Mouse (Mus musculus): ENCODE data around the gene Smg1. TPM values are rescaled to one million over a fixed set of nuclear protein-coding genes. Genes with fewer than 3 reads are reported as not detected.
"Not testable (repeated sequence)": the region's sequence is repeated elsewhere in the genome, so short reads cannot be mapped to it uniquely, and the experiment has no call there.

The Smg1 gene
- polyA plus RNA-seq, 1 experiment: 46.2 TPM

GRCm38 (mm10) chr7:118249563-118249962 lies 6.1 kb upstream of the Smg1 start:
- DNase-seq (ENCODE audit: low spot score): no peak

GRCm38 (mm10) chr7:118248069-118248468 lies 4.6 kb upstream of the Smg1 start:
- DNase-seq (ENCODE audit: low spot score): no peak

- no peak for DNase-seq (ENCODE audit: low spot score)
Measured at GRCm38 (mm10) chr7:118245260-118245659, 1.8 kb upstream of the Smg1 start.

GRCm38 (mm10) chr7:118242911-118243412 lies 508 bp downstream of the Smg1 start:
- DNase-seq (ENCODE audit: low spot score): peak; percentile 79

- DNase-seq (ENCODE audit: low spot score): no peak
Measured at GRCm38 (mm10) chr7:118242309-118242708, 1.2 kb downstream of the Smg1 start.

GRCm38 (mm10) chr7:118240402-118240801 lies 3.1 kb downstream of the Smg1 start:
- no peak for DNase-seq (ENCODE audit: low spot score)

GRCm38 (mm10) chr7:118239996-118240395 lies 3.5 kb downstream of the Smg1 start:
- DNase-seq (ENCODE audit: low spot score): no peak

GRCm38 (mm10) chr7:118236949-118237348 lies 6.5 kb downstream of the Smg1 start:
- DNase-seq (ENCODE audit: low spot score): no peak

- DNase-seq (ENCODE audit: low spot score): no peak
Measured at GRCm38 (mm10) chr7:118234236-118234635, 9.2 kb downstream of the Smg1 start.

GRCm38 (mm10) chr7:118232613-118233012 lies 10.9 kb downstream of the Smg1 start:
- no peak for DNase-seq (ENCODE audit: low spot score)

- no peak for DNase-seq (ENCODE audit: low spot score)
Measured at GRCm38 (mm10) chr7:118219777-118220176, 23.7 kb downstream of the Smg1 start.

GRCm38 (mm10) chr7:118206396-118206795 lies 37.1 kb downstream of the Smg1 start:
- DNase-seq (ENCODE audit: low spot score): no peak

GRCm38 (mm10) chr7:118195756-118196155 lies 47.7 kb downstream of the Smg1 start:
- no peak for DNase-seq (ENCODE audit: low spot score)

GRCm38 (mm10) chr7:118185878-118186277 lies 57.6 kb downstream of the Smg1 start:
- no peak for DNase-seq (ENCODE audit: low spot score)

GRCm38 (mm10) chr7:118184604-118185003 lies 58.9 kb downstream of the Smg1 start:
- DNase-seq (ENCODE audit: low spot score): no peak

GRCm38 (mm10) chr7:118181123-118181522 lies 62.3 kb downstream of the Smg1 start:
- no peak for DNase-seq (ENCODE audit: low spot score)

- DNase-seq (ENCODE audit: low spot score): no peak
Measured at GRCm38 (mm10) chr7:118179782-118180181, 63.7 kb downstream of the Smg1 start.

- no peak for DNase-seq (ENCODE audit: low spot score)
Measured at GRCm38 (mm10) chr7:118175821-118176355, 67.6 kb downstream of the Smg1 start.

- not testable (repeated sequence) for DNase-seq (ENCODE audit: low spot score)
Measured at GRCm38 (mm10) chr7:118170125-118170524, 73.3 kb downstream of the Smg1 start.

- DNase-seq (ENCODE audit: low spot score): no peak
Measured at GRCm38 (mm10) chr7:118163006-118163405, 80.5 kb downstream of the Smg1 start.

GRCm38 (mm10) chr7:118160121-118160520 lies 83.3 kb downstream of the Smg1 start:
- DNase-seq (ENCODE audit: low spot score): no peak

GRCm38 (mm10) chr7:118156461-118156860 lies 87.0 kb downstream of the Smg1 start:
- DNase-seq (ENCODE audit: low spot score): no peak

- DNase-seq (ENCODE audit: low spot score): no peak
Measured at GRCm38 (mm10) chr7:118154150-118154549, 89.3 kb downstream of the Smg1 start.

- no peak for DNase-seq (ENCODE audit: low spot score)
Measured at GRCm38 (mm10) chr7:118143602-118144001, 99.9 kb downstream of the Smg1 start.
